9 mouse cellular contexts compared by ENCODE assay signal in the genomic region with DNA sequence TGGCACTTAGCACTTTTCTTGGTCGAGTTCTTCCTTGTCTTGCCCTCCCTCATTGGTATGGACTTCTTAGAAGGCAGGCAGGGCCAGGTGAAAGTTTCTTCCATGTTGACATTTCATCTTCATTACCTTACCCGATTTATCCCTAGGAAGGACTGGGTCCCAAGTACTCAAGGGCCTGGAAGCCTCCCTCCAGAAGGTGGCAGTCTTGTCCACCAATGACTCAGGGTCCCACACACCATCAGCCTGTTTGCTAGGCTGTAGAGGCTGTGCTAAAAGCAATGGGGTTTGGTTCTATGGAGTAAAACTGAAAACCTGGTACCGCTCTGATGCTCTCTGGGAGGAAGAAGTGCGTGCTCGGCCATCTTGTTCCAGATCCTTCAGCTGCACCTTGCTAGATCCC. TPM values are rescaled to one million over a fixed set of nuclear protein-coding genes. Genes with fewer than 3 reads are reported as not detected.
DNase-seq lines count a peak whose midpoint lies in the region; ATAC-seq and TF ChIP-seq lines count a peak whose summit lies in the region.
"Had no signal": no experiment of that assay in that cellular context is flagged by ENCODE, and none has a peak within 500 bp of the region (broad histone marks: within the 10 kb centered on the region; RNA-seq: fewer than 3 reads in every experiment).

No protein-coding gene starts in this region.

- no peak overlapping the region for H3K9ac ChIP-seq in forebrain, embryonic 11.5 days (ENCODE audit: low read length)
- no peak overlapping the region for H3K9ac ChIP-seq in forebrain, embryonic 15.5 days (replicated peaks)

- no peak overlapping the region for H3K4me3 ChIP-seq in forebrain, embryonic 11.5 days (ENCODE audit: low read depth, low read length)
- no peak overlapping the region for H3K4me3 ChIP-seq in forebrain, embryonic 15.5 days
- H3K4me3 ChIP-seq in bone marrow, adult 2 months (replicated peaks; ENCODE audit: control insufficient read depth, low read depth, low read length): no peak overlapping the region

- TF ChIP-seq CTCF in bone marrow, adult 2 months (IDR thresholded peaks at IDR 0.05; ENCODE audit: control insufficient read depth, insufficient read depth, low read length): peak; percentile 81

- H3K27me3 ChIP-seq in forebrain, embryonic 11.5 days (ENCODE audit: control insufficient read depth, insufficient read depth, low read length): no peaks in the 10 kb centered on the region
- H3K27me3 ChIP-seq in forebrain, embryonic 15.5 days: no peaks in the 10 kb centered on the region

- no peak for TF ChIP-seq POLR2A in bone marrow, adult 2 months (IDR thresholded peaks at IDR 0.05; ENCODE audit: borderline replicate concordance, control insufficient read depth, low read depth, low read length)

- H3K4me1 ChIP-seq in forebrain, embryonic 11.5 days (replicated peaks; ENCODE audit: control insufficient read depth, insufficient read depth, low read length): no peaks in the 10 kb centered on the region
- no peaks in the 10 kb centered on the region for H3K4me1 ChIP-seq in forebrain, embryonic 15.5 days
- H3K4me1 ChIP-seq in bone marrow, adult 2 months (ENCODE audit: control insufficient read depth, insufficient read depth, low read length): no peaks in the 10 kb centered on the region; the same call in 1 of the 2 replicates

- intact Hi-C loops in heart, postnatal 10 days (cut with DNase I): loop anchor here (1.0 to 2.0 kb wide), 2 partner anchors 141 to 187 kb away; no protein-coding TSS in a partner anchor

- no peaks in the 10 kb centered on the region for H3K9me3 ChIP-seq in forebrain, embryonic 11.5 days (ENCODE audit: control insufficient read depth, low read length)
- no peaks in the 10 kb centered on the region for H3K9me3 ChIP-seq in forebrain, embryonic 15.5 days

- no peak overlapping the region for H3K27ac ChIP-seq in forebrain, embryonic 11.5 days (ENCODE audit: low read depth, low read length)
- no peak overlapping the region for H3K27ac ChIP-seq in forebrain, embryonic 15.5 days (replicated peaks)
- H3K27ac ChIP-seq in bone marrow, adult 2 months (ENCODE audit: control insufficient read depth, insufficient read depth, low read depth, low read length, poor library complexity): no peak overlapping the region

- ATAC-seq in forebrain, embryonic 11.5 days (replicated peaks; ENCODE audit: low FRiP score): no peak
- ATAC-seq in forebrain, embryonic 15.5 days (replicated peaks): no peak

- DNase-seq in forebrain, embryonic 11.5 days (ENCODE audit: low spot score): peak; percentile 52
- peak; percentile 15 for DNase-seq in right cerebral cortex, adult 18-20 months
- no peak for DNase-seq in right cerebral cortex, postnatal 36 days (ENCODE audit: low spot score in 2 of 2)
- DNase-seq in heart, postnatal 10 days: peak; percentile 57 to 71
- DNase-seq in lung, postnatal 14 days: peak; percentile 66
- DNase-seq in urinary bladder, postnatal 36 days (ENCODE audit: low spot score in 2 of 2): peak; percentile 10 to 39

- no peak overlapping the region for H3K4me2 ChIP-seq in forebrain, embryonic 11.5 days (ENCODE audit: low read depth, low read length, severe bottlenecking)
- no peak overlapping the region for H3K4me2 ChIP-seq in forebrain, embryonic 15.5 days (replicated peaks)

- H3K36me3 ChIP-seq in forebrain, embryonic 11.5 days (ENCODE audit: control insufficient read depth, insufficient read depth, low read length): no peaks in the 10 kb centered on the region
- no peaks in the 10 kb centered on the region for H3K36me3 ChIP-seq in forebrain, embryonic 15.5 days

- 81% methylated on average over 5 of the region's 5 CpGs for WGBS in forebrain, embryonic 11.5 days
- WGBS in forebrain, embryonic 15.5 days: 77% methylated on average over 5 of the region's 5 CpGs
- 72% methylated on average over 5 of the region's 5 CpGs for WGBS in bone marrow, adult 2 months

RNA-seq across cellular contexts. Expression of a gene that starts 13.9 kb away (rescaled TPM):
- 0.23 and 0.37 TPM in 2 replicates for polyA plus RNA-seq in forebrain, embryonic 11.5 days (2014; fragmentation: Nextera tagmentation; extraction: Ambion mirVana)
- 0.31 and 0.57 TPM in 2 replicates for polyA plus RNA-seq in forebrain, embryonic 15.5 days (2015; fragmentation: Nextera tagmentation; extraction: Ambion mirVana)
- 0.92 TPM in 1 of 2 replicates, not detected in the other for polyA plus RNA-seq in bone marrow, adult 2 months (2011; ENCODE audit: insufficient read depth, insufficient read length, low replicate concordance, missing spikeins)
- total RNA-seq in heart, postnatal 10 days (2021): not detected

RNA-seq across cellular contexts. Expression of a gene that starts 25.9 kb away (rescaled TPM):
- not detected in 2 replicates for polyA plus RNA-seq in forebrain, embryonic 11.5 days (2014; fragmentation: Nextera tagmentation; extraction: Ambion mirVana)
- not detected in 2 replicates for polyA plus RNA-seq in forebrain, embryonic 15.5 days (2015; fragmentation: Nextera tagmentation; extraction: Ambion mirVana)
- 1.9 TPM in 1 of 2 replicates, not detected in the other for polyA plus RNA-seq in bone marrow, adult 2 months (2011; ENCODE audit: insufficient read depth, insufficient read length, low replicate concordance, missing spikeins)
- not detected for total RNA-seq in heart, postnatal 10 days (2021)
- total RNA-seq: layer of hippocampus, adult 18-20 months had no signal

RNA-seq across cellular contexts. Expression of a gene that starts 55.3 kb away (rescaled TPM):
- 72.4 and 77.1 TPM in 2 replicates for polyA plus RNA-seq in forebrain, embryonic 11.5 days (2014; fragmentation: Nextera tagmentation; extraction: Ambion mirVana)
- polyA plus RNA-seq in forebrain, embryonic 15.5 days (2015; fragmentation: Nextera tagmentation; extraction: Ambion mirVana): 79.0 and 81.3 TPM in 2 replicates
- polyA plus RNA-seq in bone marrow, adult 2 months (2011; ENCODE audit: insufficient read depth, insufficient read length, low replicate concordance, missing spikeins): 66.7 and 73.8 TPM in 2 replicates
- 10 to 100 TPM; 74.0 to 75.6 TPM for total RNA-seq in heart, postnatal 10 days (2021)

Comparison
In these comparisons a context has a peak if more than half of its experiments do, and no peak if none do; other contexts are left out.
1. DNase-seq: peak in forebrain, embryonic 11.5 days (single experiment), right cerebral cortex, adult 18-20 months (single experiment), heart, postnatal 10 days (2 of 2), lung, postnatal 14 days (single experiment) and urinary bladder, postnatal 36 days (2 of 2); none in right cerebral cortex, postnatal 36 days (0 of 2).